Mouse (Mus musculus): ENCODE measurements around the gene Ap3d1. TPM values are rescaled to one million over a fixed set of nuclear protein-coding genes. Genes with fewer than 3 reads are reported as not detected.

The Ap3d1 gene
- polyA plus RNA-seq, 2 experiments from 2014 or later = 22.7 to 24.0 TPM

GRCm38 (mm10) chr10:80680260-80680696, 61.8 kb downstream of the Ap3d1 start:
- ATAC-seq = no peak

GRCm38 (mm10) chr10:80679556-80680259, 62.4 kb downstream of the Ap3d1 start:
- no peak for ATAC-seq

GRCm38 (mm10) chr10:80678601-80679377, 63.3 kb downstream of the Ap3d1 start:
- no peak for ATAC-seq

GRCm38 (mm10) chr10:80677942-80678436, 64.1 kb downstream of the Ap3d1 start, which contains the start of gene Mknk2:
Mknk2 (minus strand) TSS chr10:80678112.
- ATAC-seq = peak; percentile 45

- ATAC-seq = peak; percentile 25
These were observed 64.8 kb downstream of the Ap3d1 start for GRCm38 (mm10) chr10:80677128-80677875.

GRCm38 (mm10) chr10:80676198-80676928, 65.7 kb downstream of the Ap3d1 start:
- peak; percentile 61 for ATAC-seq

GRCm38 (mm10) chr10:80675405-80676197, 66.5 kb downstream of the Ap3d1 start:
- no peak for ATAC-seq

- ATAC-seq = no peak
These were observed 67.1 kb downstream of the Ap3d1 start for GRCm38 (mm10) chr10:80674851-80675404.

- ATAC-seq = no peak
These were observed 67.8 kb downstream of the Ap3d1 start for GRCm38 (mm10) chr10:80674161-80674711.

GRCm38 (mm10) chr10:80673690-80674089, 68.4 kb downstream of the Ap3d1 start:
- ATAC-seq = no peak

GRCm38 (mm10) chr10:80671936-80672690, 70.0 kb downstream of the Ap3d1 start:
- no peak for ATAC-seq

- no peak for ATAC-seq
These were observed 70.8 kb downstream of the Ap3d1 start for GRCm38 (mm10) chr10:80671251-80671650.

- no peak for ATAC-seq
These were observed 71.5 kb downstream of the Ap3d1 start for GRCm38 (mm10) chr10:80670531-80670930.

- ATAC-seq = no peak
These were observed 72.2 kb downstream of the Ap3d1 start for GRCm38 (mm10) chr10:80669737-80670485.

- ATAC-seq = no peak
These were observed 73.0 kb downstream of the Ap3d1 start for GRCm38 (mm10) chr10:80669018-80669417.

GRCm38 (mm10) chr10:80668614-80669013, 73.5 kb downstream of the Ap3d1 start:
- no peak for ATAC-seq

- no peak for ATAC-seq
These were observed 75.1 kb downstream of the Ap3d1 start for GRCm38 (mm10) chr10:80666837-80667412.

- no peak for ATAC-seq
These were observed 75.9 kb downstream of the Ap3d1 start for GRCm38 (mm10) chr10:80665981-80666733.

Measured in activated CD4-positive, CD25-positive, alpha-beta regulatory T cell, adult 4 months (primary cell).